Mouse (Mus musculus) right cerebral cortex, adult 2 months (tissue): ENCODE measurements around the gene Gng5.

Experiments used
- DNase-seq, 2 experiments: peaks; one replicate each; pipeline ENCODE4 v3.0.0; 2021 to 2022; ENCODE audit warnings: low spot score in 2 of 2

The Gng5 gene

DNA sequence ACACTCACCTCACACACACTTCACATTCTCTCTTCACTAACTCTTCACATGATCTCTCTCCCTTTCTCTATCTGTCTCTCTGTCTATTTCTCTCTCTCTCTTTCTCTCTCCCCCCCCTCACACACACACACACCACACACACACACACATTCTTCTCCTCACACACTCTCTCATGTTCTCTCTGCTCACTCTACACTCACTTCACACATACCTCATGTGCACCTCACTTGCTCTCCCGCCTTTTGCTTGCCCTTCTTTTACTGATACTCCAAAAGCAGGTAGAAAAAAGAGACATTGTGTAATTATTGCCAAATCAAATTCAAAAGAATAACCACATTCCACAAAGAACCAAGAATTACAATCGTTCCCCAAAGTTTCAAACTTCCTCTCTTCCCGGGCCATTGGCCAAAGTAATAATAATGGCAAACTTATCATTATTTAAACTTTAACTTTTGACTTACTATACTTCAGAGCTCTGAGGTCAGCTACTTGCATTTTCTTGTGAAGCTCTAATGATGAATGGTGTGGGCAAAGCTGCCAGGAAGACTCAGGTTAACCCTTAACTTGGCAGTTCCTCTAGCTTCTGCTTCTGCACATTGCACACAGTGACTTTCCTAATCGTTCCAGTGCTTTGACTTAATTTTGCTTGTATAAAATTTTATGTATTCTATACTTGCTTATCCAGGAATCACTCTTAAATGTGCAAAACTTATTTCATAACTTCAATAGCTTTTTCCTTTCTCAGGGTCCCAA is 41.1 kb downstream of the Gng5 start:
- DNase-seq, result no peak

DNA sequence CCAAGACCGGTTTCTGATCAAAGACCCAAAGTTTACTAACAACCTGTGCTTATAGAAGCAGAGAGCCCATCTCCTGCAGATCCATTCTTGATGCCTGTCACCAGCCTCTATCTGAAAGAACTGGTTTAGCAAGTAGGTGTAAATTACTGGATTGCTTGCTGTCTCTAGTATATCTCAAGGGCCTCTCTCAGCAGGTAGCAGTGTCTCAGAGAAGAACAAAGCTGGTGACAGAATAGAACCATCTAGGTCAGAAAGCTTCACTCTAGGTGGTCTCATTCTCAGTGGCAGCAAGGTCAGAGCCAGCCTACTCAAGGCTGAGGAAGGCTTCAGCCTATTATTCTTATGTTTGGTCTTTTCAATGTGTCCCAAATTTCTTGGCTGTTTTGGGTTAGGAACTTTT is 44.0 kb downstream of the Gng5 start:
- no peak for DNase-seq

DNA sequence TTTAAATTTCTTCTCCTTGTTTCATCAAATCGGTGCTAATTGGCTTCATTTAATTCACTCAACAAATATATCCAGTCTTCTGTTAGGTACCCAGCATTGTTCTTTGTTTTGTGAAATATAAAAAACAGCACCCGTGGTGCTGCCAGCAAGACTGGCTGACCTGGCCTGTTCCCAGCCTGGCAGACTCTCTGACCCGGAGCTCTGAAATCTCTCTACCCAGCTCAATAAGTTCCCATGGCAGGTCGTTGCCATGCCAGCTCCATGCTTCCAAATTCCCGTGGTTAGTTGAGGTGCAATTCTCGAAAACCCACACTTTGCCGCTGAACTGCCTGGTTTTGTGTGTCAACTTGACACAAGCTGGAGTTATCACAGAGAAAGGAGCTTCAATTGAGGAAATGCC is 55.2 kb downstream of the Gng5 start:
- DNase-seq, result no peak
